Mouse (Mus musculus) lung, embryonic 15.5 days (tissue): ENCODE measurements around the gene Pde11a. TPM values are rescaled to one million over a fixed set of nuclear protein-coding genes. Genes with fewer than 3 reads are reported as not detected.

Experiments
- ATAC-seq: fragments of 200-750 bp; cut with Nextera tagmentation; 2 replicates; pipeline ENCODE4 v1.8.0; 2017; ENCODE audit warnings: moderate number of reproducible peaks, borderline replicate concordance; ENCODE audit not compliant: low FRiP score, low TSS enrichment; ENCODE audit errors: extremely low read depth
- H3K27ac ChIP-seq: fragments of 300-500 bp; sonication (generic); 2 replicates; pipeline ENCODE4 v1.5.1; 2015; ENCODE audit warnings: moderate library complexity, mild to moderate bottlenecking, inconsistent platforms
- H3K27me3 ChIP-seq: fragments of 300-500 bp; sonication (generic); 2 replicates; pipeline ENCODE4 v1.6.1; 2015; ENCODE audit warnings: inconsistent platforms
- H3K36me3 ChIP-seq: fragments of 300-500 bp; sonication (generic); 2 replicates; pipeline ENCODE4 v1.6.1; 2015; ENCODE audit warnings: inconsistent platforms
- H3K4me1 ChIP-seq: fragments of 300-500 bp; sonication (generic); 2 replicates; pipeline ENCODE4 v1.6.1; 2015; ENCODE audit warnings: inconsistent platforms
- H3K4me2 ChIP-seq: fragments of 300-500 bp; sonication (generic); 2 replicates; pipeline ENCODE4 v1.6.1; 2015; ENCODE audit warnings: inconsistent platforms, mild to moderate bottlenecking, moderate library complexity
- H3K4me3 ChIP-seq: fragments of 300-500 bp; sonication (generic); 2 replicates; pipeline ENCODE4 v1.5.1; 2015; ENCODE audit warnings: mild to moderate bottlenecking, inconsistent platforms
- H3K9ac ChIP-seq: fragments of 300-500 bp; sonication (generic); 2 replicates; pipeline ENCODE4 v1.6.1; 2015; ENCODE audit warnings: inconsistent platforms
- H3K9me3 ChIP-seq: fragments of 300-500 bp; sonication (generic); 2 replicates; pipeline ENCODE4 v1.6.1; 2016; ENCODE audit warnings: inconsistent platforms
- WGBS: fragments of 180-500 bp; shearing (Covaris S2); methylation state at CpG from one replicate; pipeline ENCODE4 v1.1.7; 2015; 5-methylcytosine and 5-hydroxymethylcytosine counted together
- polyA plus RNA-seq: library from polyadenylated mRNA; unstranded; fragments of >200 nt; fragmentation: Nextera tagmentation; extraction: Ambion mirVana; gene quantifications from 2 replicates; pipeline ENCODE4 v1.2.1, GENCODE M21; 2015

Pde11a gene
- polyA plus RNA-seq, 1 experiment from 2014 or later: 0.14 TPM

- WGBS: 53% methylated on average over 2 of the region's 2 CpGs
- Histone ChIP-seq H3K4me3 (no peak overlapping the region), H3K9ac (no peak overlapping the region), H3K27me3 (no peaks in the 10 kb centered on the region), H3K4me2 (no peak overlapping the region), H3K27ac (no peak overlapping the region), H3K4me1 (no peaks in the 10 kb centered on the region), H3K36me3 (no peaks in the 10 kb centered on the region), H3K9me3 (no peaks in the 10 kb centered on the region)
- no peak for ATAC-seq
These were observed 23.5 kb upstream of the Pde11a start for GRCm38 (mm10) chr2:76362111-76362510.

GRCm38 (mm10) chr2:76360226-76360625, 21.7 kb upstream of the Pde11a start, which contains the start of gene Cyct:
Cyct (minus strand) TSS chr2:76360450.
- no peak within 1 kb of the TSS for H3K9ac ChIP-seq
- no peak within 1 kb of the TSS for H3K4me3 ChIP-seq
- no peaks in the 10 kb centered on the region for H3K27me3 ChIP-seq
- H3K9me3 ChIP-seq: no peaks in the 10 kb centered on the region
- H3K4me2 ChIP-seq: no peak within 1 kb of the TSS
- H3K36me3 ChIP-seq: no peaks in the 10 kb centered on the region
- H3K27ac ChIP-seq: no peak within 1 kb of the TSS
- 84% methylated on average over 11 of the region's 11 CpGs for whole genome bisulfite sequencing
- H3K4me1 ChIP-seq: no peaks in the 10 kb centered on the region
- ATAC-seq: no peak

GRCm38 (mm10) chr2:76347839-76348238, 9.3 kb upstream of the Pde11a start:
- no peak for ATAC-seq
- no peaks in the 10 kb centered on the region for H3K4me1 ChIP-seq
- no peaks in the 10 kb centered on the region for H3K36me3 ChIP-seq
- H3K27ac ChIP-seq: no peak overlapping the region
- H3K9ac ChIP-seq: no peak overlapping the region
- no peaks in the 10 kb centered on the region for H3K27me3 ChIP-seq
- no peaks in the 10 kb centered on the region for H3K9me3 ChIP-seq
- H3K4me3 ChIP-seq: no peak overlapping the region
- 72% methylated on average over 6 of the region's 6 CpGs for WGBS
- H3K4me2 ChIP-seq: no peak overlapping the region

DNA sequence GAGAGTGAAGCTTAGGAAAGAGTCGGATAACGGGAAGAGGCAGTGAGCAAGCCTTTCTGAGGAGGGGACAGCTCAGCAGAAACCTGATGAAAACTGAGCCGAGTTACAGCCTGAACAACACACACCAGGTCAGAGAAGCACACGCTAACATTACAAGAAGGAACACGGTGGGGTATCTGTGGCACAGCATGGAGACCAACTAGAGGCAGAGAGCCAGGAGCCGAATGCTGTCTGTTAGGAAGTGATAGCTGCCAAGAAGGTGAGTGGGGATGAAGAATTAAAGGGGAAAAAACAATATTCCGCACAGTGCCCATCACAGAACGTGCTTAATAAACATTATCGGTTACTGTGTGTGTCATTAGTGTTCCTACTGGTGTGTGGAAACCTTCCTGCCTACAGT, 3.6 kb upstream of the Pde11a start:
- ATAC-seq: no peak
- no peaks in the 10 kb centered on the region for H3K9me3 ChIP-seq
- no peaks in the 10 kb centered on the region for H3K36me3 ChIP-seq
- 0 out of 2 replicates have a peak, but pooled peaks cover 3% of the 10 kb centered on the region for H3K4me1 ChIP-seq
- no peak overlapping the region for H3K9ac ChIP-seq
- 0 out of 2 replicates have a peak, but pooled peaks cover 10% of the 10 kb centered on the region for H3K27me3 ChIP-seq
- 80% methylated on average over 9 of the region's 9 CpGs for WGBS
- no peak overlapping the region for H3K4me3 ChIP-seq
- no peak overlapping the region for H3K4me2 ChIP-seq
- H3K27ac ChIP-seq: no peak overlapping the region

DNA sequence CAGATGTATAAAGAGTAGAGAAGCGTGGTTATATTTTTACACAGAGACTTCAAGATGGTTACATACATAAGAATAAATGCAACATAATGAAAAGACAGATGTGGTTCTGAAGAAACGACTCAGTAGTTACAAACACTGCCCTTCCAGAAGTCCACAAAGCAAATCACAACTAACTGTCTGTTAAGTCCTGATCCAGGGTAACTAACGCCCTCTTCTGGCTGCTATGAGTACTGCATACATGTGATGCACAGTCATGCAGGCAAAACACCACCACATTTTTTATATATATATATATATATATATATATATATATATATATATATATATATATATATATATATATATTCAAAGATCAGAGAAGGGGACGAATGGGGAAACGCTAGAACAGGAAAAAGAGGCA, 4.0 kb downstream of the Pde11a start:
- H3K36me3 ChIP-seq: no peaks in the 10 kb centered on the region
- H3K4me3 ChIP-seq: no peak overlapping the region
- H3K9me3 ChIP-seq: no peaks in the 10 kb centered on the region
- no peak overlapping the region for H3K27ac ChIP-seq
- no peak overlapping the region for H3K4me2 ChIP-seq
- 78% methylated on average over 5 of the region's 5 CpGs for WGBS
- H3K4me1 ChIP-seq: 0 out of 2 replicates have a peak, but pooled peaks cover 3% of the 10 kb centered on the region
- H3K27me3 ChIP-seq: 0 out of 2 replicates have a peak, but pooled peaks cover 10% of the 10 kb centered on the region
- H3K9ac ChIP-seq: no peak overlapping the region
- ATAC-seq: no peak

DNA sequence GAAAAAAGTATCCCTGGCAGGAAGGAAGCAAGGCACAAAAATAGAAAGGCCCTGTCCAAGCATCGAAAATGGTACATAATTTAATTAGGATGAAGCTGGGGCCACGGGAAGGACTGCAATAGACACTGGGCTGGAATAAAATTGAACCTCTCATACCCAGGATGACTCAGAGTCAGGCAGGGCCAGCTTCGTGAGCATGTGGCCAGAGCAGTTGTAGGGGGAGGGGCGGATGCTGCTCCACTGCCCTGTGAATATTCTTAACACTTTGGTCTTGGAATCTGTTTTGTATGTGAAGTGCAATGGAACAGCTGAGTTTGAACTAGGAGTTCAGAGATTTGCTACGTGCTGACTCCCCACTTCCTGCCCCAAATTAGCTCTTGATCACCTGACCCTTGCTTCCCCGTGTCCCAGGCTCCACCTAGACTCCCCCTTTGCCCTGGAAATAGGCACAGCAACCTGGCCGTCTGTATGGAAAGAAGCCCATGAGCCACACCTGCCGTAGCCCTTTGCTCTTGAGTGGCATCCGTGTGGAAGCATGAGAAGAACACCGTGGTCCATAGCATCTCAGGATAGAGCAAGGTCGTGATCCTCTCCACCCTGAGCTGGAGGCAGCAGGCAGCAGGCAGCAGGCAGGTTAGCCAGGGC, 6.3 kb downstream of the Pde11a start:
- WGBS: 60% methylated on average over 11 of the region's 11 CpGs
- H3K9me3 ChIP-seq: no peaks in the 10 kb centered on the region
- no peak overlapping the region for H3K9ac ChIP-seq
- no peak overlapping the region for H3K4me3 ChIP-seq
- H3K4me2 ChIP-seq: no peak overlapping the region
- no peak overlapping the region for H3K27ac ChIP-seq
- H3K36me3 ChIP-seq: no peaks in the 10 kb centered on the region
- no peak for ATAC-seq
- H3K27me3 ChIP-seq: no peaks in the 10 kb centered on the region
- H3K4me1 ChIP-seq: no peaks in the 10 kb centered on the region

DNA sequence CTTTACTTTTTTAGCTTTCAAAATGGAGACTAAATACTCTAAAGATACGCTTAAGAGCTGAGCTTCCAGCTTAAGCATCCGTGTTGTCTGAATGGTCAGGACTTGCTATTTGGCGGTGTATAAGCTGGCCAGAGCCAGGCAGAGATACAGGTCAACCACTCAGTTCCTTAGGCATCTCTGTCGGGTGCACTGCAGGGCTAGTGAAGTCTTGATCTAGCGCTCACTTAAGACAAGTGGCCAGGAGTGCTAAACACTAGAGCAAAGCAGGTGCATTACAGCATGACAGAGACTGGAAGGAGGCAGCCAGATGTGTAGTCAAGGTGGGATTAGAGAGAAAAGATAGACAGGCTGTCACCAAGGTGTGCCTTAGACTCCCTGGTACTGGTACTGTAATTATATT, 8.5 kb downstream of the Pde11a start:
- Histone ChIP-seq H3K4me1 (no peaks in the 10 kb centered on the region), H3K27me3 (no peaks in the 10 kb centered on the region), H3K4me2 (no peak overlapping the region), H3K36me3 (no peaks in the 10 kb centered on the region), H3K4me3 (no peak overlapping the region), H3K9ac (no peak overlapping the region), H3K27ac (no peak overlapping the region), H3K9me3 (no peaks in the 10 kb centered on the region)
- 79% methylated on average over 5 of the region's 5 CpGs for whole genome bisulfite sequencing
- ATAC-seq: no peak

DNA sequence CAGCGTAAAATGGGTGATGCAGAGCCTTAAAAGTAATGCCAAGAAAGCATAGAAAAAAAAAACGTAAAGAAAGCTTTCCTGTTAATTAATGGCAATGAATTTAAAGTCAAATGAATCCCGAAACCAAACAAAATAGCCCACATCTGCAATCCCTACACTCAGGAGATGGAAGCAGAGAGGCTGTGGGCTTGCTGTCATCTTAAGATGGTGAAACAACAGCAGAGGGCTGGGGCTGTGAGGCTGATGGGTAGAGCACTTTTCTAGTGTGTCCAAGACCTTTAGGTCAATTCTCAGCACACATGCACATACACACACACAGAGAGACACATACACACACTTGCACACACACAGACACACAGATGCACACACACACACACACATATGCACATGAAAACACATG, 12.4 kb downstream of the Pde11a start:
- H3K27ac ChIP-seq: no peak overlapping the region
- H3K36me3 ChIP-seq: no peaks in the 10 kb centered on the region
- no peak overlapping the region for H3K9ac ChIP-seq
- H3K4me3 ChIP-seq: no peak overlapping the region
- WGBS: 86% methylated on average over 3 of the region's 3 CpGs
- no peaks in the 10 kb centered on the region for H3K4me1 ChIP-seq
- ATAC-seq: no peak
- H3K27me3 ChIP-seq: no peaks in the 10 kb centered on the region
- no peaks in the 10 kb centered on the region for H3K9me3 ChIP-seq
- no peak overlapping the region for H3K4me2 ChIP-seq

- Histone ChIP-seq H3K36me3 (no peaks in the 10 kb centered on the region), H3K4me3 (no peak overlapping the region)
- 72% methylated on average over 5 of the region's 5 CpGs for WGBS
These were observed 14.1 kb downstream of the Pde11a start for GRCm38 (mm10) chr2:76324463-76324862.

DNA sequence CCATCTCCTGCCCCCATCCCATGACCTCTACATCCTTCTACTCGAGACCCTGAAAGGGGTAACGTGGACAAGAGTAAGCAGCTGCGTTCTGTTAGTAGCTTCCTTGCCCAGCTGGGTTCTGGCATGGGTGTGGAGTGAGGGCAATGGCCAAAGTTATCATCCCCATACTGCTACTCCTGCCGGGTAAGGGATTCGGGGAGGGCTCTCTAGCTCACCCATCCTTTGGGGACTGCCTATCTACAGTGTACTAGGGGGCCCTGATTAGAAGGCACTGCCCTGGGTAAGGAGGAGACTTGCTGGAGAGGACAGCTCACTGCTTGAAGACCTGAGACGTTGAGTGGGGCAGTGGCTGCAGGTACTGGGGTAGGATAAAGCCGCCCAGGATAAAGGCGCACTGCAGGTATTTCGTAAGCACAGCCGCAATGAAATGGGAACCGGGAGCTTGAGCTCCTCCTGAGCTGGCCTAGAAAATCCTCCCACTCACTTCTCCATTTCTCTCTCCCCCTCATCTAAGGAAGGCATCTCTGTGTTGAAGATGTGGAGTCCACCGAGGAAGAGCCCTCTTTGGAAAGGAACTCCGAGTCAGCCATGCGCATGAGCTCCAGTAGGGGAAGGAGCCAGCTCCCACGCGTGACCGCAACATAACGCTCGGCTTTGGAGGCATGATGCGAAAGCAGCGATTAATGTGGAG, 15.2 kb downstream of the Pde11a start:
- Histone ChIP-seq H3K27me3 (no peaks in the 10 kb centered on the region), H3K4me1 (no peaks in the 10 kb centered on the region), H3K27ac (no peak overlapping the region), H3K9ac (no peak overlapping the region), H3K9me3 (no peaks in the 10 kb centered on the region), H3K36me3 (no peaks in the 10 kb centered on the region), H3K4me2 (no peak overlapping the region), H3K4me3 (no peak overlapping the region)
- no peak for ATAC-seq
- WGBS: 79% methylated on average over 21 of the region's 21 CpGs

More at GRCm38 (mm10) chr2:76324463-76324862, 14.1 kb downstream of the Pde11a start:
- no peak for ATAC-seq
- Histone ChIP-seq H3K4me1 (no peaks in the 10 kb centered on the region), H3K9ac (no peak overlapping the region), H3K27me3 (no peaks in the 10 kb centered on the region), H3K27ac (no peak overlapping the region), H3K9me3 (no peaks in the 10 kb centered on the region), H3K4me2 (no peak overlapping the region)

GRCm38 (mm10) chr2:76320336-76320735, 18.2 kb downstream of the Pde11a start:
- 83% methylated on average over 6 of the region's 6 CpGs for WGBS
- no peak for ATAC-seq
- H3K4me2 ChIP-seq: no peak overlapping the region

GRCm38 (mm10) chr2:76319231-76319630, 19.3 kb downstream of the Pde11a start:
- Histone ChIP-seq H3K27ac (no peak overlapping the region), H3K9me3 (no peaks in the 10 kb centered on the region), H3K36me3 (no peaks in the 10 kb centered on the region), H3K4me2 (no peak overlapping the region), H3K4me3 (no peak overlapping the region), H3K27me3 (no peaks in the 10 kb centered on the region), H3K9ac (no peak overlapping the region), H3K4me1 (no peaks in the 10 kb centered on the region)
- no peak for ATAC-seq
- WGBS: 87% methylated on average over 6 of the region's 6 CpGs

More at GRCm38 (mm10) chr2:76320336-76320735, 18.2 kb downstream of the Pde11a start:
- Histone ChIP-seq H3K9ac (no peak overlapping the region), H3K36me3 (no peaks in the 10 kb centered on the region), H3K4me3 (no peak overlapping the region), H3K9me3 (no peaks in the 10 kb centered on the region), H3K27ac (no peak overlapping the region), H3K27me3 (no peaks in the 10 kb centered on the region), H3K4me1 (no peaks in the 10 kb centered on the region)
